Mouse (Mus musculus): ENCODE results near the gene Pea15a. TPM values are rescaled to one million over a fixed set of nuclear protein-coding genes. Genes with fewer than 3 reads are reported as not detected.

Pea15a gene
- polyA plus RNA-seq, 1 experiment, result 38.8 TPM

- Histone ChIP-seq H3K4me1 (replicated peaks; ENCODE audit: control insufficient read depth, insufficient read depth, low read length) (peaks cover 7% of the 10 kb centered on the region), H3K27ac (ENCODE audit: control insufficient read depth, insufficient read depth, low read length) (no peak overlapping the region), H3K4me3 (ENCODE audit: control insufficient read depth, insufficient read depth, low read length) (no peak overlapping the region), H3K27me3 (ENCODE audit: control insufficient read depth, insufficient read depth, low read length) (no peaks in the 10 kb centered on the region), H3K36me3 (ENCODE audit: control insufficient read depth, insufficient read depth, low read length) (peaks cover 48% of the 10 kb centered on the region)
- no peak for DNase-seq
- TF ChIP-seq POLR2A (IDR thresholded peaks at IDR 0.05; ENCODE audit: control insufficient read depth, extremely low read depth, insufficient read depth, low read length, poor library complexity) (no peak), CTCF (IDR thresholded peaks at IDR 0.05; ENCODE audit: borderline replicate concordance, control insufficient read depth, extremely low read depth, insufficient read depth, low read length, poor library complexity) (no peak)
- 6% methylated on average over 3 of the region's 3 CpGs for WGBS
Measured at GRCm38 (mm10) chr1:172197146-172197545, 9.5 kb downstream of the Pea15a start.

- 98% methylated on average over 8 of the region's 8 CpGs for WGBS
- H3K27me3 ChIP-seq (ENCODE audit: control insufficient read depth, insufficient read depth, low read length), result no peaks in the 10 kb centered on the region
- H3K4me1 ChIP-seq (replicated peaks; ENCODE audit: control insufficient read depth, insufficient read depth, low read length), result peaks cover 7% of the 10 kb centered on the region
- H3K4me3 ChIP-seq (ENCODE audit: control insufficient read depth, insufficient read depth, low read length), result no peak overlapping the region
- DNase-seq, result no peak
- no peak overlapping the region for H3K27ac ChIP-seq (ENCODE audit: control insufficient read depth, insufficient read depth, low read length)
- peaks cover 70% of the 10 kb centered on the region for H3K36me3 ChIP-seq (ENCODE audit: control insufficient read depth, insufficient read depth, low read length)
- TF ChIP-seq POLR2A (IDR thresholded peaks at IDR 0.05; ENCODE audit: control insufficient read depth, extremely low read depth, insufficient read depth, low read length, poor library complexity) (no peak), CTCF (IDR thresholded peaks at IDR 0.05; ENCODE audit: borderline replicate concordance, control insufficient read depth, extremely low read depth, insufficient read depth, low read length, poor library complexity) (no peak)
Measured at GRCm38 (mm10) chr1:172194435-172194834, 12.2 kb downstream of the Pea15a start.

GRCm38 (mm10) chr1:172192217-172192616, 14.4 kb downstream of the Pea15a start:
- Histone ChIP-seq H3K36me3 (ENCODE audit: control insufficient read depth, insufficient read depth, low read length) (peaks cover 81% of the 10 kb centered on the region), H3K4me3 (ENCODE audit: control insufficient read depth, insufficient read depth, low read length) (no peak overlapping the region), H3K4me1 (replicated peaks; ENCODE audit: control insufficient read depth, insufficient read depth, low read length) (peaks cover 7% of the 10 kb centered on the region), H3K27me3 (ENCODE audit: control insufficient read depth, insufficient read depth, low read length) (no peaks in the 10 kb centered on the region), H3K27ac (ENCODE audit: control insufficient read depth, insufficient read depth, low read length) (no peak overlapping the region)
- TF ChIP-seq CTCF (IDR thresholded peaks at IDR 0.05; ENCODE audit: borderline replicate concordance, control insufficient read depth, extremely low read depth, insufficient read depth, low read length, poor library complexity) (no peak), POLR2A (IDR thresholded peaks at IDR 0.05; ENCODE audit: control insufficient read depth, extremely low read depth, insufficient read depth, low read length, poor library complexity) (no peak)
- WGBS, result 95% methylated on average over 3 of the region's 3 CpGs
- no peak for DNase-seq

DNA sequence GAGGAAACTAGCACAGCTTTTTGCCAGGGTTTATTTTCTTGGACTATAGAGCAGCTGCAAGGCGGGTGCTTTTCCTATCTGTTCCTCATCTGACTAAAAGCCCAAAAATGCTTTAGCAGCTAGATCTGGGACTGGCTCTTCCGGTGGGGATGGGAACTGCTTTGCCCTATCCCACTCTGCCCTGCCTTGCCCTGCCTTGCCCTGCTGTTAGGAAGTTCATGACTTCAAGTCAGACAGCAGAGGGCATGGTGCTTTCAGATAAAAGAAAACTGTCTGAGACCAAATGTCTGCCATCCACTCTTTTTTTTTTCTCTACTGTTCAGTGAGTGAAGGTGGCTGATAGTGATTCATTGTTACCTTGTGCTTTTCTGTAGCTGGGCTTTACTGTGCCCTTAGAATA, 15.0 kb downstream of the Pea15a start:
- no peaks in the 10 kb centered on the region for H3K27me3 ChIP-seq (ENCODE audit: control insufficient read depth, insufficient read depth, low read length)
- peaks cover 3% of the 10 kb centered on the region for H3K4me1 ChIP-seq (replicated peaks; ENCODE audit: control insufficient read depth, insufficient read depth, low read length)
- DNase-seq, result no peak
- 93% methylated on average over 2 of the region's 2 CpGs for WGBS
- H3K27ac ChIP-seq (ENCODE audit: control insufficient read depth, insufficient read depth, low read length), result no peak overlapping the region
- peaks cover 81% of the 10 kb centered on the region for H3K36me3 ChIP-seq (ENCODE audit: control insufficient read depth, insufficient read depth, low read length)
- TF ChIP-seq POLR2A (IDR thresholded peaks at IDR 0.05; ENCODE audit: control insufficient read depth, extremely low read depth, insufficient read depth, low read length, poor library complexity) (no peak), CTCF (IDR thresholded peaks at IDR 0.05; ENCODE audit: borderline replicate concordance, control insufficient read depth, extremely low read depth, insufficient read depth, low read length, poor library complexity) (no peak)
- H3K4me3 ChIP-seq (ENCODE audit: control insufficient read depth, insufficient read depth, low read length), result no peak overlapping the region

GRCm38 (mm10) chr1:172188891-172189290, 17.7 kb downstream of the Pea15a start:
- H3K36me3 ChIP-seq (ENCODE audit: control insufficient read depth, insufficient read depth, low read length), result peaks cover 69% of the 10 kb centered on the region

GRCm38 (mm10) chr1:172186401-172187289, 20.0 kb downstream of the Pea15a start:
- TF ChIP-seq CTCF (IDR thresholded peaks at IDR 0.05; ENCODE audit: borderline replicate concordance, control insufficient read depth, extremely low read depth, insufficient read depth, low read length, poor library complexity) (no peak), POLR2A (IDR thresholded peaks at IDR 0.05; ENCODE audit: control insufficient read depth, extremely low read depth, insufficient read depth, low read length, poor library complexity) (no peak)
- 96% methylated on average over 10 of the region's 10 CpGs for WGBS
- Histone ChIP-seq H3K4me3 (ENCODE audit: control insufficient read depth, insufficient read depth, low read length) (no peak overlapping the region), H3K27ac (ENCODE audit: control insufficient read depth, insufficient read depth, low read length) (no peak overlapping the region), H3K4me1 (replicated peaks; ENCODE audit: control insufficient read depth, insufficient read depth, low read length) (no peaks in the 10 kb centered on the region), H3K36me3 (ENCODE audit: control insufficient read depth, insufficient read depth, low read length) (peaks cover 67% of the 10 kb centered on the region), H3K27me3 (ENCODE audit: control insufficient read depth, insufficient read depth, low read length) (no peaks in the 10 kb centered on the region)
- DNase-seq, result no peak

More at GRCm38 (mm10) chr1:172188891-172189290, 17.7 kb downstream of the Pea15a start:
- no peaks in the 10 kb centered on the region for H3K27me3 ChIP-seq (ENCODE audit: control insufficient read depth, insufficient read depth, low read length)
- H3K4me1 ChIP-seq (replicated peaks; ENCODE audit: control insufficient read depth, insufficient read depth, low read length), result no peaks in the 10 kb centered on the region
- no peak for DNase-seq
- H3K27ac ChIP-seq (ENCODE audit: control insufficient read depth, insufficient read depth, low read length), result no peak overlapping the region
- H3K4me3 ChIP-seq (ENCODE audit: control insufficient read depth, insufficient read depth, low read length), result no peak overlapping the region
- TF ChIP-seq CTCF (IDR thresholded peaks at IDR 0.05; ENCODE audit: borderline replicate concordance, control insufficient read depth, extremely low read depth, insufficient read depth, low read length, poor library complexity), result peak; percentile 35; the same call in 1 of the 2 replicates
- no peak for TF ChIP-seq POLR2A (IDR thresholded peaks at IDR 0.05; ENCODE audit: control insufficient read depth, extremely low read depth, insufficient read depth, low read length, poor library complexity)
- 87% methylated on average over 4 of the region's 4 CpGs for WGBS
